Mouse (Mus musculus) spleen, adult 2 months (tissue): ENCODE measurements around the gene Smap1.

Source experiments
- CTCF ChIP-seq: fragments of 200-500 bp; IDR thresholded peaks from 2 replicates; pipeline ENCODE4 v1.5.1; 2011; ENCODE audit warnings: mild to moderate bottlenecking, inconsistent platforms; ENCODE audit not compliant: insufficient read depth, insufficient read length, insufficient replicate concordance; ENCODE audit errors: extremely low read depth
- POLR2A ChIP-seq: fragments of 200-500 bp; IDR thresholded peaks from 2 replicates; pipeline ENCODE4 v1.6.1; 2011; ENCODE audit warnings: low read depth, low read length, inconsistent platforms

DNA sequence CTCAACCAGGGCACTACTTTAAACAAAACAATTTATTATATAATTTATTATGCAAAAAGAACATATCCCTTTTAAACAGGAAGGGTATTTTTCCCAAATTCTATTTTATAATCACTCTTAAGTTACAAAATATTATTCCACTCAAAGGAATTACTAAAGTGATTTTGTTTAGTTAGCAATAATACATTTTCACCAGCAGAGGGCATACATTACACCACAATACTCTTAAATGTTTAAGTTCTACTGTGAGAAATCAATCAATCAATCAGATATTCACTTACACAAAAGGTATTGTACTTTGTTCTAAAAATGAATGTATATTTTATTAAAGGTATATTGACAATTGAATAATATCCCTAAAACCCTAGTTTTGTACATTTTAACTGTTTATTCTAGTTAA, 16.0 kb downstream of the Smap1 start:
- TF ChIP-seq CTCF (no peak), POLR2A (no peak)
